In the genomic region with DNA sequence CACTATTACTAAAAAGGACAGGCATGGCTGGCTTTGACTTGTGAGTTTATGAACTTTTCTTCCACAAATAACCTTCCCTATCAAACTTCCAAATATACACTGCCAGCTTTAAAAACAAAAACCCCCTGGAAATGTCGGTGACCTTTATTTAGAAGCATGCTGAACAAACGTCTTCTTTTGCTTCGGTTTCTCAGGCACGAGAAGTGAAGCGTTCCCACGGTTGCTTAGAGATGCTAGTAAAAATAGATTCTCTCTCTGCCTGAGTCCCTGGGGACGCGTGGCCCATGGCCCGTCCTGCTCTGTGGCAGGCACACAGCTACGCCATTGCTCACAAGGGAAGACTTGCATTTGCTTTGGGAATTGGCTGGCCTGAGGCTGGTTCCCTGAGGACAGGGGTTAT, we compare ENCODE assay signal across 8 mouse cellular contexts. TPM values are rescaled to one million over a fixed set of nuclear protein-coding genes. Genes with fewer than 3 reads are reported as not detected.
A peak's percentile ranks its signal among the peaks of the same experiment; 100 is the strongest.
DNase-seq lines count a peak whose midpoint lies in the region; ATAC-seq lines count a peak whose summit lies in the region.

No protein-coding gene starts in this region.

- no peaks in the 10 kb centered on the region for H3K9me3 ChIP-seq in hindbrain, embryonic 15.5 days

- H3K27me3 ChIP-seq in hindbrain, embryonic 15.5 days, result no peaks in the 10 kb centered on the region

- intact Hi-C loops in gastrocnemius, postnatal 14 days (cut with DNase I; ENCODE audit: low total_unique reads), result no loop called here

- peak overlapping the region; percentile 31; the same call in 1 of the 2 replicates for H3K27ac ChIP-seq in hindbrain, embryonic 15.5 days (replicated peaks)

- WGBS in hindbrain, embryonic 15.5 days, result 5% methylated on average over 10 of the region's 10 CpGs

- H3K4me3 ChIP-seq in hindbrain, embryonic 15.5 days, result no peak overlapping the region

- peaks cover 35% of the 10 kb centered on the region for H3K4me1 ChIP-seq in hindbrain, embryonic 15.5 days (replicated peaks)

- no peak overlapping the region for H3K9ac ChIP-seq in hindbrain, embryonic 15.5 days

- peak; percentile 35; the same call in 1 of the 2 replicates for ATAC-seq in hindbrain, embryonic 15.5 days (ENCODE audit: low FRiP score, low read depth)

- no peak overlapping the region for H3K4me2 ChIP-seq in hindbrain, embryonic 15.5 days

- peak; percentile 27 for DNase-seq in right cerebral cortex, postnatal 14 days
- no peak for DNase-seq in right cerebral cortex, adult 18-20 months
- DNase-seq in gastrocnemius, postnatal 14 days, result peak; percentile 62
- peak; percentile 40 for DNase-seq in mesoderm, embryonic 11.5 days (ENCODE audit: low read depth, low spot score)
- DNase-seq in cerebellum, postnatal 4 days (ENCODE audit: low spot score in 2 of 2), result no peak
- DNase-seq in right cerebral cortex, adult 2 months (ENCODE audit: low spot score in 2 of 2), result no peak
- DNase-seq in layer of hippocampus, adult 8-10 months (ENCODE audit: low spot score in 2 of 2), result no peak

- H3K36me3 ChIP-seq in hindbrain, embryonic 15.5 days, result no peaks in the 10 kb centered on the region

RNA-seq across cellular contexts. Expression of gene Ncf2, which starts 17.8 kb away (rescaled TPM):
- 1 to 10 TPM; 1.4 to 1.6 TPM for total RNA-seq in gastrocnemius, postnatal 14 days (2021)
- 2.2 and 3.7 TPM in 2 replicates for polyA plus RNA-seq in hindbrain, embryonic 15.5 days (2015; fragmentation: Nextera tagmentation; extraction: Ambion mirVana)
- 10 to 100 TPM in 2 of 4 experiments, 1 to 10 TPM in 2; 2.0 to 20.9 (median 11.6) TPM for total RNA-seq in layer of hippocampus, adult 8-10 months (2022)

RNA-seq across cellular contexts. Expression of gene Arpc5, which starts 51.5 kb away (rescaled TPM):
- 10 to 100 TPM; 27.4 to 30.7 TPM for total RNA-seq in gastrocnemius, postnatal 14 days (2021)
- 298 and 307 TPM in 2 replicates for polyA plus RNA-seq in hindbrain, embryonic 15.5 days (2015; fragmentation: Nextera tagmentation; extraction: Ambion mirVana)
- total RNA-seq in layer of hippocampus, adult 8-10 months (2022), result 100 to 1,000 TPM; 167 to 172 (median 171) TPM

RNA-seq across cellular contexts. Expression of gene Rgl1, which starts 51.6 kb away (rescaled TPM):
- total RNA-seq in gastrocnemius, postnatal 14 days (2021), result 10 to 100 TPM; 19.6 to 23.3 TPM
- 18.9 and 19.5 TPM in 2 replicates for polyA plus RNA-seq in hindbrain, embryonic 15.5 days (2015; fragmentation: Nextera tagmentation; extraction: Ambion mirVana)
- 100 to 1,000 TPM; 109 to 161 (median 127) TPM for total RNA-seq in layer of hippocampus, adult 8-10 months (2022)

Comparison
In these comparisons a context has a peak if more than half of its experiments do, and no peak if none do; other contexts are left out.
1. DNase-seq: peak in right cerebral cortex, postnatal 14 days (single experiment), gastrocnemius, postnatal 14 days (single experiment) and mesoderm, embryonic 11.5 days (single experiment); none in right cerebral cortex, adult 18-20 months (single experiment), cerebellum, postnatal 4 days (0 of 2), right cerebral cortex, adult 2 months (0 of 2) and layer of hippocampus, adult 8-10 months (0 of 2).
2. RNA of gene Arpc5, which starts 51.5 kb away (total RNA-seq): 167 to 172 TPM in layer of hippocampus, adult 8-10 months; 27.4 to 30.7 TPM in gastrocnemius, postnatal 14 days; every median in the first group is over 4 times any median in the second.
3. RNA of gene Rgl1, which starts 51.6 kb away (total RNA-seq): 109 to 161 TPM in layer of hippocampus, adult 8-10 months; 19.6 to 23.3 TPM in gastrocnemius, postnatal 14 days; every median in the first group is over 4 times any median in the second.